Mouse (Mus musculus) gonadal fat pad, adult 2 months (tissue): ENCODE data around the gene Olfr807. TPM values are rescaled to one million over a fixed set of nuclear protein-coding genes. Genes with fewer than 3 reads are reported as not detected.

ENCODE experiments used
- DNase-seq: peaks from one replicate; pipeline ENCODE4 v3.0.0-alpha.2; 2012; ENCODE audit warnings: low read depth
- polyA plus RNA-seq: library from polyadenylated mRNA; depleted of rRNA; stranded (reverse); fragments of >200 nt; gene quantifications from 2 replicates; pipeline ENCODE4 v1.2.3, GENCODE M21; 2012; rRNA removed

Olfr807 gene
- not detected in 2 replicates for polyA plus RNA-seq

- no peak for DNase-seq
Measured at GRCm38 (mm10) chr10:129757693-129758092, at the start of gene Olfr807. Gene Olfr807, minus strand, starts transcription at chr10:129757793.

DNA sequence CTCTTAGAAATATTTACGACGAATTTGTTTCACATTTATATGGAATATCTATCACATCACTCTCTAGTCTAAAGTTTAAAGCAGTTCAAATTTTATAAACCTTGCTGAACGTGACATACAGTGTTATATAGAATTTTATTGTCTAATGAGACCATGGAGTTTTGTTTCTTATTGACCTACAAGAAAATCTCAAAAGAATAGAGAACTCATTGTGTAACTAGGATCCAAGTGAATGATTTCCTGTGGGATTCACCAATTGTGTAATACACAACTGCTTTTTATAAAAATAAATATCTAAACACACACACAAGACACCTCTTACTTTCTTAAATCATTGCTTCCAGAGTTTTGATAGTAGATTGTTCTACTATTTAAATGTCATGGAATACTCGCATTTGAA is 46.7 kb upstream of the Olfr807 start, which contains the start of gene Olfr811:
TSS of gene Olfr811 (minus strand) at position 101 of the 400 bp plus-strand sequence.
- DNase-seq, result no peak

GRCm38 (mm10) chr10:129794817-129795216 is 37.2 kb upstream of the Olfr807 start, which contains the start of gene Olfr810:
Gene Olfr810, minus strand, starts transcription at chr10:129794917.
- no peak for DNase-seq

DNA sequence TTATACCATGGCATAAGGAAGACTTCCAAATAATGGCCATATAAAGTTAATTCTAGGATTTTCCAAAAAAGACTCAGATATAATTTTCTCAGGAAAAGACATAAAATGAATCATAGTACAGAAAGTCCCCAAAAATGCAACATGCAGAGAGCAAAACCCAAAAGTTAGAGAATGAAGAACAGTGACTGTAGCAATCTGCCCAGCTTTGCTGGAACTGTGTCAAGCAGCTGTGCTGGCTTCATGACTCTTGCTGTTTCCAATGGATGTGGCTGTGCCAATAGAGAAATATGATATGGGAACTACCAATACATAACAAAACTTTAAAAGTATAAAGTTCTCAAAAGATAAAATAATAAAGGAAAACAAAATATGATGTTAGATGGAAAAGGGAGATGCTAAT is 20.5 kb upstream of the Olfr807 start:
- no peak for DNase-seq

DNA sequence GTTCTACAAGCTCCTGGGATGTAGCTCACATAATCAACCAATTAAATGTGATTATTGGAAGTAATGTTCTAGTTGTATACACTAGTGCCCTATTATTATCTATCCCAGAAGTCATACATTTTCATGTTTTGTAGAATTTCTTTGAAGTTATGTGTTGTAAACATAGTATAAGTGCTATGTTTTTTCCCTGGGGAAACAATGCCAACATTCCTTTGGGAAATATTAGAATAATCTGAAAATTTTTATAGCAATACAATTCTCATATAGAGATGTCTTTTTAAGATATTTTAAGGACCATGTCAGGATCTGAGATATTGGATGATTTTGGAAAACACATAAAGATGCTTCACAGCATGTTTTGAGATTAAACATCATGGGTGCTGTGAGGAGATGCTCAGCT is 16.7 kb upstream of the Olfr807 start, which contains the start of gene Olfr809:
TSS of gene Olfr809 (plus strand) at position 301 of the 400 bp plus-strand sequence.
- DNase-seq, result no peak

DNA sequence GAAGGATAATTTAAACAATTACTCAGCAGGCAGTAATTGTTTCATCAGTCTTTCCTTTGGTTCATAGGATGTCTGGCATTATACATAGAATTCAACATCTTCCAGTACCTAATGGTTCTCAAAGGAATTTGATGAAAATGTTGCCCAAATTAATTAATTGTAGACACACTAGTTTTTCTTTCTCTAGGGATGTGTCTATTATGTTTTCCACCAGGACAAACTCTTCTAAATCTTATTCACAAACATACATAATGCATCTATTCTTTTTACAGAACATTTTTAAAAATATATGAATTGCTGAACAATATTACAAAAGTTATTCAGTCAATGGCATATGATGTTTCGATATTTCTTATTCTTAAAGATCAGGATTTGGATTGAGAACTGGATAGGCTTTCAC is 7.6 kb upstream of the Olfr807 start, which contains the start of gene Olfr808:
TSS of gene Olfr808 (plus strand) at position 301 of the 400 bp plus-strand sequence.
- no peak for DNase-seq

- DNase-seq, result no peak
Measured at GRCm38 (mm10) chr10:129741821-129742220, 15.8 kb downstream of the Olfr807 start, which contains the start of gene Olfr806. Gene Olfr806, minus strand, starts transcription at chr10:129741921.

DNA sequence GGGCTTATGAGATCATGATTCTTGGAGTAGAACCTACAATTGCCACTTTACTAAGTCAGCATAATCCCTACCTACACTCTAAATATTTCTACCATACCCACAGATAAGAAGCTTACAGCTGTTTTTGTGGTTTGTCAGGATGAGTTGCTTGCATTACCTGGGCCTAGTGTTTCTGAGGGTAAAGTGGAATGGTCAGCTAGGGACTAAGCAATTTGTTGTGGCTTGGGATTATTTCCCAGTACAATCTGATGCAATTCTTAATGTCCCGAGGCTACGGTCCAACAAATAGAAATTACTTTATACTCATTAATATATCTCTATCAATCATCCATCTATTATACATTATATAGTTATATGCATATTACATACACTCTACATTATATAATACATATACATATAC is 28.3 kb downstream of the Olfr807 start, which contains the start of gene Olfr805:
TSS of gene Olfr805 (minus strand) at position 101 of the 400 bp plus-strand sequence.
- DNase-seq, result no peak

Other genes starting within 250 kb of the Olfr807 start
- not detected in 2 replicates for gene Olfr791, start 236.0 kb downstream of the Olfr807 start, polyA plus RNA-seq
- gene Olfr792, start 218.6 kb downstream of the Olfr807 start, polyA plus RNA-seq, result not detected in 2 replicates
- not detected in 2 replicates for gene Olfr794, start 190.1 kb downstream of the Olfr807 start, polyA plus RNA-seq
- gene Olfr796, start 145.2 kb downstream of the Olfr807 start, polyA plus RNA-seq, result not detected in 2 replicates
- not detected in 2 replicates for gene Olfr798, start 129.9 kb downstream of the Olfr807 start, polyA plus RNA-seq
- not detected in 2 replicates for gene Olfr799, start 120.3 kb downstream of the Olfr807 start, polyA plus RNA-seq
- not detected in 2 replicates for gene Olfr800, start 100.1 kb downstream of the Olfr807 start, polyA plus RNA-seq
- not detected in 2 replicates for gene Olfr801, start 83.9 kb downstream of the Olfr807 start, polyA plus RNA-seq
- not detected in 2 replicates for gene Olfr802, start 69.6 kb downstream of the Olfr807 start, polyA plus RNA-seq
- not detected in 2 replicates for gene Olfr803, start 63.5 kb downstream of the Olfr807 start, polyA plus RNA-seq
- not detected in 2 replicates for gene Olfr804, start 54.6 kb downstream of the Olfr807 start, polyA plus RNA-seq
- gene Olfr805, start 28.4 kb downstream of the Olfr807 start, polyA plus RNA-seq, result not detected in 2 replicates
- not detected in 2 replicates for gene Olfr806, start 15.9 kb downstream of the Olfr807 start, polyA plus RNA-seq
- gene Olfr808, start 7.7 kb upstream of the Olfr807 start, polyA plus RNA-seq, result not detected in 2 replicates
- gene Olfr809, start 16.8 kb upstream of the Olfr807 start, polyA plus RNA-seq, result not detected in 2 replicates
- gene Olfr810, start 37.1 kb upstream of the Olfr807 start, polyA plus RNA-seq, result not detected in 2 replicates
- gene Olfr811, start 46.6 kb upstream of the Olfr807 start, polyA plus RNA-seq, result not detected in 2 replicates
- gene Olfr812, start 88.3 kb upstream of the Olfr807 start, polyA plus RNA-seq, result not detected in 2 replicates
- not detected in 2 replicates for gene Olfr813, start 97.6 kb upstream of the Olfr807 start, polyA plus RNA-seq
- gene Olfr814, start 122.1 kb upstream of the Olfr807 start, polyA plus RNA-seq, result not detected in 2 replicates
- not detected in 2 replicates for gene Olfr815, start 148.1 kb upstream of the Olfr807 start, polyA plus RNA-seq
- not detected in 2 replicates for gene Olfr816, start 157.8 kb upstream of the Olfr807 start, polyA plus RNA-seq
- gene Olfr818, start 191.3 kb upstream of the Olfr807 start, polyA plus RNA-seq, result not detected in 2 replicates
- gene Olfr819, start 209.5 kb upstream of the Olfr807 start, polyA plus RNA-seq, result not detected in 2 replicates
- not detected in 2 replicates for gene Olfr247, start 218.3 kb upstream of the Olfr807 start, polyA plus RNA-seq
- not detected in 2 replicates for gene Gm10310, start 227.3 kb upstream of the Olfr807 start, polyA plus RNA-seq